9 mouse cellular contexts compared by ENCODE assay signal in the genomic region with DNA sequence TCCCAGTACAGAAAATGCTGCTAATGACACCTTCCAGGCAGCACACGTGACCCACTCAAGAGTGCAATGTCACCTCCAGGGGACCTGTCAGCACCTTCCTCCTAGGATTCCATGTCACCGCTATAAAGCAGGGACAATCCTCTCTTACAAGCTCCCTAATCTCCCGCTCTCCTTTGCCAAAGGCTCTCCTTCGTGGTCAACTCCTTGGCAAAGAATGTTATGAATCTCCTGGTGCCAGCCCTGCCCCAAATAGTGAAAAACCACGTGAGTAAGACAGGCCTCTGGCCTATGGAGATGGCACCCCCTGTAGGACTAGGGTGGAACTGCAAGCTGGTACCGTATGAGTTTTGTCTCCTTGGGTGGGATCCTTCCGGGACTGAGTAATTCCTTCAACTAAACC. TPM values are rescaled to one million over a fixed set of nuclear protein-coding genes. Genes with fewer than 3 reads are reported as not detected.
A peak's percentile ranks its signal among the peaks of the same experiment; 100 is the strongest.
DNase-seq lines count a peak whose midpoint lies in the region; ATAC-seq and TF ChIP-seq lines count a peak whose summit lies in the region.
"Had no signal": no experiment of that assay in that cellular context is flagged by ENCODE, and none has a peak within 500 bp of the region (broad histone marks: within the 10 kb centered on the region; RNA-seq: fewer than 3 reads in every experiment).

No protein-coding gene starts in this region.

- H3K4me1 ChIP-seq in kidney, adult 2 months (ENCODE audit: control insufficient read depth, insufficient read depth, low read length) = no peaks in the 10 kb centered on the region
- no peaks in the 10 kb centered on the region for H3K4me1 ChIP-seq in G1E (ENCODE audit: insufficient read depth, low read depth, low read length)
- no peaks in the 10 kb centered on the region for H3K4me1 ChIP-seq in limb, embryonic 10.5 days
- H3K4me1 ChIP-seq: limb, embryonic 13.5 days had no signal

- 56% methylated on average over 7 of the region's 7 CpGs for WGBS in kidney, adult 2 months
- 55% methylated on average over 7 of the region's 7 CpGs for WGBS in limb, embryonic 10.5 days

- H3K27me3 ChIP-seq in kidney, adult 2 months (replicated peaks; ENCODE audit: control insufficient read depth, insufficient read depth, low read length) = no peaks in the 10 kb centered on the region
- H3K27me3 ChIP-seq in G1E (ENCODE audit: insufficient read depth, low read length) = peaks cover 1% of the 10 kb centered on the region; the same call in 1 of the 2 replicates
- no peaks in the 10 kb centered on the region for H3K27me3 ChIP-seq in limb, embryonic 10.5 days (ENCODE audit: low read depth, poor library complexity, severe bottlenecking)
- H3K27me3 ChIP-seq: limb, embryonic 13.5 days had no signal

- H3K9me3 ChIP-seq in G1E (replicated peaks) = no peaks in the 10 kb centered on the region
- no peaks in the 10 kb centered on the region for H3K9me3 ChIP-seq in limb, embryonic 10.5 days (replicated peaks)
- H3K9me3 ChIP-seq: limb, embryonic 13.5 days had no signal

- peak; percentile 51 for TF ChIP-seq CTCF in kidney, adult 2 months (conservative IDR thresholded peaks at IDR 0.05; ENCODE audit: insufficient read depth, insufficient read length, low read depth, low read length)
- TF ChIP-seq CTCF in G1E (IDR thresholded peaks at IDR 0.05; ENCODE audit: low read depth, low read length) = peak; percentile 76

- no peak for ATAC-seq in G1E (ENCODE audit: extremely low read depth, insufficient number of reproducible peaks, low FRiP score, poor library complexity, severe bottlenecking)

- DNase-seq in kidney, adult 2 months = no peak
- no peak for DNase-seq in kidney, adult 11 months
- DNase-seq in G1E (ENCODE audit: low spot score) = no peak
- DNase-seq in embryo, embryonic 11 days = peak; percentile 19
- peak; percentile 44 for DNase-seq in limb, embryonic 10.5 days (ENCODE audit: low spot score)
- DNase-seq in thymus, postnatal 14 days = peak; percentile 17
- no peak for DNase-seq in gastrocnemius, adult 18-20 months (ENCODE audit: low spot score)
- no peak for DNase-seq in natural killer cell, adult 2 months (ENCODE audit: low spot score in 2 of 2)

- no peak for TF ChIP-seq POLR2A in kidney, adult 2 months (IDR thresholded peaks at IDR 0.05; ENCODE audit: low read depth, low read length)

- no peak overlapping the region for H3K4me3 ChIP-seq in kidney, adult 2 months (ENCODE audit: insufficient read depth, low read depth, low read length)
- no peak overlapping the region for H3K4me3 ChIP-seq in G1E (ENCODE audit: low read depth, low read length)
- H3K4me3 ChIP-seq in limb, embryonic 10.5 days = no peak overlapping the region
- H3K4me3 ChIP-seq: limb, embryonic 13.5 days had no signal

- H3K36me3 ChIP-seq in kidney, adult 2 months (ENCODE audit: control insufficient read depth, insufficient read depth, low read length) = no peaks in the 10 kb centered on the region
- no peaks in the 10 kb centered on the region for H3K36me3 ChIP-seq in G1E (replicated peaks)
- H3K36me3 ChIP-seq in limb, embryonic 10.5 days = no peaks in the 10 kb centered on the region
- H3K36me3 ChIP-seq: limb, embryonic 13.5 days had no signal

- no peak overlapping the region for H3K27ac ChIP-seq in kidney, adult 2 months (ENCODE audit: insufficient read depth, low read depth, low read length)
- H3K27ac ChIP-seq in limb, embryonic 10.5 days = no peak overlapping the region
- H3K27ac ChIP-seq: limb, embryonic 13.5 days had no signal

RNA-seq across cellular contexts. Expression of gene Bpifb1, which starts 16.3 kb away (rescaled TPM):
- not detected in 2 replicates for polyA plus RNA-seq in kidney, adult 2 months (2012; rRNA removed)
- total RNA-seq in G1E (2014; fragmentation: Nextera tagmentation) (not detected in 2 replicates), G1E (2017) (0.05 TPM in 1 of 2 replicates, not detected in the other)
- polyA plus RNA-seq in G1E (2012) = not detected in 2 replicates
- not detected in 2 replicates for polyA plus RNA-seq in limb, embryonic 10.5 days (2016; fragmentation: Nextera tagmentation; extraction: Ambion mirVana)
- total RNA-seq in gastrocnemius, adult 18-20 months (2021) = not detected
- polyA plus RNA-seq: limb, embryonic 13.5 days had no signal

RNA-seq across cellular contexts. Expression of gene Bpifb5, which starts 16.6 kb away (rescaled TPM):
- 0.10 and 0.16 TPM in 2 replicates for polyA plus RNA-seq in kidney, adult 2 months (2012; rRNA removed)
- total RNA-seq in G1E (2014; fragmentation: Nextera tagmentation) = not detected in 2 replicates
- 0.11 TPM in 1 of 2 replicates, not detected in the other for total RNA-seq in G1E (2017)
- polyA plus RNA-seq in G1E (2012) = not detected in 2 replicates
- polyA plus RNA-seq in limb, embryonic 10.5 days (2016; fragmentation: Nextera tagmentation; extraction: Ambion mirVana) = 0.41 TPM in 1 of 2 replicates, not detected in the other
- not detected for total RNA-seq in gastrocnemius, adult 18-20 months (2021)

RNA-seq across cellular contexts. Expression of gene Bpifa5, which starts 44.5 kb away (rescaled TPM):
- polyA plus RNA-seq in kidney, adult 2 months (2012; rRNA removed) = not detected in 2 replicates
- not detected in 2 replicates for total RNA-seq in G1E (2014; fragmentation: Nextera tagmentation)
- not detected in 2 replicates for total RNA-seq in G1E (2017)
- not detected in 2 replicates for polyA plus RNA-seq in G1E (2012)
- not detected in 2 replicates for polyA plus RNA-seq in limb, embryonic 10.5 days (2016; fragmentation: Nextera tagmentation; extraction: Ambion mirVana)
- not detected for total RNA-seq in gastrocnemius, adult 18-20 months (2021)
- polyA plus RNA-seq: limb, embryonic 13.5 days had no signal

RNA-seq across cellular contexts. Expression of gene Bpifb9a, which starts 50.7 kb away (rescaled TPM):
- polyA plus RNA-seq in kidney, adult 2 months (2012; rRNA removed) = not detected in 2 replicates
- total RNA-seq in G1E (2014; fragmentation: Nextera tagmentation) (not detected in 2 replicates), G1E (2017) (0.22 TPM in 1 of 2 replicates, not detected in the other)
- polyA plus RNA-seq in G1E (2012) = not detected in 2 replicates
- polyA plus RNA-seq in limb, embryonic 10.5 days (2016; fragmentation: Nextera tagmentation; extraction: Ambion mirVana) = not detected in 2 replicates
- not detected for total RNA-seq in gastrocnemius, adult 18-20 months (2021)
- polyA plus RNA-seq: limb, embryonic 13.5 days had no signal

Comparison
In these comparisons a context has a peak if more than half of its experiments do, and no peak if none do; other contexts are left out.
1. DNase-seq: peak in embryo, embryonic 11 days (single experiment), limb, embryonic 10.5 days (single experiment) and thymus, postnatal 14 days (single experiment); none in kidney, adult 2 months (single experiment), kidney, adult 11 months (single experiment), G1E (single experiment), gastrocnemius, adult 18-20 months (single experiment) and natural killer cell, adult 2 months (0 of 2).